Mouse (Mus musculus): ENCODE results near the gene Pawr. TPM values are rescaled to one million over a fixed set of nuclear protein-coding genes. Genes with fewer than 3 reads are reported as not detected.

Pawr gene
- polyA plus RNA-seq, 1 experiment, result 157 TPM

- no peak overlapping the region for H3K9ac ChIP-seq (ENCODE audit: low read depth, poor library complexity, severe bottlenecking)
- H3K27me3 ChIP-seq (ENCODE audit: control insufficient read depth, insufficient read depth, low read length, poor library complexity, severe bottlenecking), result no peaks in the 10 kb centered on the region
- peaks cover 2% of the 10 kb centered on the region for H3K4me1 ChIP-seq (ENCODE audit: control insufficient read depth, insufficient read depth, low read length)
- no peaks in the 10 kb centered on the region for H3K9me3 ChIP-seq (replicated peaks; ENCODE audit: control insufficient read depth, insufficient read depth, low read length, poor library complexity, severe bottlenecking)
- H3K36me3 ChIP-seq (ENCODE audit: control insufficient read depth, insufficient read depth, low read length, poor library complexity, severe bottlenecking), result no peaks in the 10 kb centered on the region
- TF ChIP-seq POLR2A (IDR thresholded peaks at IDR 0.05; ENCODE audit: insufficient read depth, low read length), result no peak
- TF ChIP-seq EP300 (IDR thresholded peaks at IDR 0.05; ENCODE audit: insufficient read depth, low read depth, low read length), result no peak
- peak; percentile 81 for TF ChIP-seq CTCF (IDR thresholded peaks at IDR 0.05; ENCODE audit: low read depth, low read length)
- no peak overlapping the region for H3K27ac ChIP-seq (ENCODE audit: insufficient read depth, low read length)
- H3K4me3 ChIP-seq (ENCODE audit: low read depth, low read length), result no peak overlapping the region
These were observed 31.1 kb upstream of the Pawr start for GRCm38 (mm10) chr10:108300843-108301242.

GRCm38 (mm10) chr10:108307772-108308171 is 24.1 kb upstream of the Pawr start:
- TF ChIP-seq CTCF (IDR thresholded peaks at IDR 0.05; ENCODE audit: low read depth, low read length), result no peak
- TF ChIP-seq EP300 (IDR thresholded peaks at IDR 0.05; ENCODE audit: insufficient read depth, low read depth, low read length), result no peak
- TF ChIP-seq POLR2A (IDR thresholded peaks at IDR 0.05; ENCODE audit: insufficient read depth, low read length), result no peak

GRCm38 (mm10) chr10:108310195-108310594 is 21.7 kb upstream of the Pawr start:
- no peak overlapping the region for H3K27ac ChIP-seq (ENCODE audit: insufficient read depth, low read length)
- H3K9ac ChIP-seq (ENCODE audit: low read depth, poor library complexity, severe bottlenecking), result no peak overlapping the region
- H3K9me3 ChIP-seq (replicated peaks; ENCODE audit: control insufficient read depth, insufficient read depth, low read length, poor library complexity, severe bottlenecking), result no peaks in the 10 kb centered on the region
- no peaks in the 10 kb centered on the region for H3K4me1 ChIP-seq (ENCODE audit: control insufficient read depth, insufficient read depth, low read length)
- TF ChIP-seq EP300 (IDR thresholded peaks at IDR 0.05; ENCODE audit: insufficient read depth, low read depth, low read length) (no peak), CTCF (IDR thresholded peaks at IDR 0.05; ENCODE audit: low read depth, low read length) (no peak), POLR2A (IDR thresholded peaks at IDR 0.05; ENCODE audit: insufficient read depth, low read length) (no peak)
- no peaks in the 10 kb centered on the region for H3K27me3 ChIP-seq (ENCODE audit: control insufficient read depth, insufficient read depth, low read length, poor library complexity, severe bottlenecking)
- no peaks in the 10 kb centered on the region for H3K36me3 ChIP-seq (ENCODE audit: control insufficient read depth, insufficient read depth, low read length, poor library complexity, severe bottlenecking)
- no peak overlapping the region for H3K4me3 ChIP-seq (ENCODE audit: low read depth, low read length)

More at GRCm38 (mm10) chr10:108307772-108308171, 24.1 kb upstream of the Pawr start:
- no peak overlapping the region for H3K4me3 ChIP-seq (ENCODE audit: low read depth, low read length)
- H3K9ac ChIP-seq (ENCODE audit: low read depth, poor library complexity, severe bottlenecking), result no peak overlapping the region
- no peak overlapping the region for H3K27ac ChIP-seq (ENCODE audit: insufficient read depth, low read length)
- no peaks in the 10 kb centered on the region for H3K9me3 ChIP-seq (replicated peaks; ENCODE audit: control insufficient read depth, insufficient read depth, low read length, poor library complexity, severe bottlenecking)
- no peaks in the 10 kb centered on the region for H3K27me3 ChIP-seq (ENCODE audit: control insufficient read depth, insufficient read depth, low read length, poor library complexity, severe bottlenecking)
- H3K4me1 ChIP-seq (ENCODE audit: control insufficient read depth, insufficient read depth, low read length), result no peaks in the 10 kb centered on the region
- no peaks in the 10 kb centered on the region for H3K36me3 ChIP-seq (ENCODE audit: control insufficient read depth, insufficient read depth, low read length, poor library complexity, severe bottlenecking)

- H3K9me3 ChIP-seq (replicated peaks; ENCODE audit: control insufficient read depth, insufficient read depth, low read length, poor library complexity, severe bottlenecking), result no peaks in the 10 kb centered on the region
- no peaks in the 10 kb centered on the region for H3K4me1 ChIP-seq (ENCODE audit: control insufficient read depth, insufficient read depth, low read length)
- H3K27ac ChIP-seq (ENCODE audit: insufficient read depth, low read length), result no peak overlapping the region
- TF ChIP-seq CTCF (IDR thresholded peaks at IDR 0.05; ENCODE audit: low read depth, low read length), result no peak
- no peak for TF ChIP-seq EP300 (IDR thresholded peaks at IDR 0.05; ENCODE audit: insufficient read depth, low read depth, low read length)
- no peak for TF ChIP-seq POLR2A (IDR thresholded peaks at IDR 0.05; ENCODE audit: insufficient read depth, low read length)
- no peaks in the 10 kb centered on the region for H3K27me3 ChIP-seq (ENCODE audit: control insufficient read depth, insufficient read depth, low read length, poor library complexity, severe bottlenecking)
- no peak overlapping the region for H3K9ac ChIP-seq (ENCODE audit: low read depth, poor library complexity, severe bottlenecking)
- no peak overlapping the region for H3K4me3 ChIP-seq (ENCODE audit: low read depth, low read length)
- no peaks in the 10 kb centered on the region for H3K36me3 ChIP-seq (ENCODE audit: control insufficient read depth, insufficient read depth, low read length, poor library complexity, severe bottlenecking)
These were observed 20.5 kb upstream of the Pawr start for GRCm38 (mm10) chr10:108311396-108311795.

- no peak for TF ChIP-seq CTCF (IDR thresholded peaks at IDR 0.05; ENCODE audit: low read depth, low read length)
- no peak for TF ChIP-seq EP300 (IDR thresholded peaks at IDR 0.05; ENCODE audit: insufficient read depth, low read depth, low read length)
- TF ChIP-seq POLR2A (IDR thresholded peaks at IDR 0.05; ENCODE audit: insufficient read depth, low read length), result no peak
- Histone ChIP-seq H3K9ac (ENCODE audit: low read depth, poor library complexity, severe bottlenecking) (no peak overlapping the region), H3K27me3 (ENCODE audit: control insufficient read depth, insufficient read depth, low read length, poor library complexity, severe bottlenecking) (no peaks in the 10 kb centered on the region), H3K4me1 (ENCODE audit: control insufficient read depth, insufficient read depth, low read length) (no peaks in the 10 kb centered on the region), H3K27ac (ENCODE audit: insufficient read depth, low read length) (no peak overlapping the region), H3K36me3 (ENCODE audit: control insufficient read depth, insufficient read depth, low read length, poor library complexity, severe bottlenecking) (no peaks in the 10 kb centered on the region), H3K9me3 (replicated peaks; ENCODE audit: control insufficient read depth, insufficient read depth, low read length, poor library complexity, severe bottlenecking) (no peaks in the 10 kb centered on the region), H3K4me3 (ENCODE audit: low read depth, low read length) (no peak overlapping the region)
These were observed 18.1 kb upstream of the Pawr start for GRCm38 (mm10) chr10:108313845-108314244.

GRCm38 (mm10) chr10:108314396-108314795 is 17.5 kb upstream of the Pawr start:
- no peak overlapping the region for H3K4me3 ChIP-seq (ENCODE audit: low read depth, low read length)
- TF ChIP-seq CTCF (IDR thresholded peaks at IDR 0.05; ENCODE audit: low read depth, low read length) (no peak), EP300 (IDR thresholded peaks at IDR 0.05; ENCODE audit: insufficient read depth, low read depth, low read length) (no peak), POLR2A (IDR thresholded peaks at IDR 0.05; ENCODE audit: insufficient read depth, low read length) (no peak)
- H3K4me1 ChIP-seq (ENCODE audit: control insufficient read depth, insufficient read depth, low read length), result no peaks in the 10 kb centered on the region
- no peak overlapping the region for H3K9ac ChIP-seq (ENCODE audit: low read depth, poor library complexity, severe bottlenecking)
- no peak overlapping the region for H3K27ac ChIP-seq (ENCODE audit: insufficient read depth, low read length)
- no peaks in the 10 kb centered on the region for H3K27me3 ChIP-seq (ENCODE audit: control insufficient read depth, insufficient read depth, low read length, poor library complexity, severe bottlenecking)
- H3K9me3 ChIP-seq (replicated peaks; ENCODE audit: control insufficient read depth, insufficient read depth, low read length, poor library complexity, severe bottlenecking), result no peaks in the 10 kb centered on the region
- no peaks in the 10 kb centered on the region for H3K36me3 ChIP-seq (ENCODE audit: control insufficient read depth, insufficient read depth, low read length, poor library complexity, severe bottlenecking)

Measured in ES-Bruce4 (cell line).